Mouse (Mus musculus): Measurements from ENCODE around the gene Chst8.

- no peak for TF ChIP-seq CTCF (IDR thresholded peaks at IDR 0.05; ENCODE audit: insufficient read depth, low read length)
- TF ChIP-seq POLR2A (IDR thresholded peaks at IDR 0.05; ENCODE audit: borderline replicate concordance, extremely low read depth, low read depth, low read length): no peak
Observed at GRCm38 (mm10) chr7:34778426-34778825, 34.1 kb downstream of the Chst8 start.

Data from lung, adult 2 months (tissue).